Mouse (Mus musculus): ENCODE results near the gene Ercc1.

Ercc1 gene

DNA sequence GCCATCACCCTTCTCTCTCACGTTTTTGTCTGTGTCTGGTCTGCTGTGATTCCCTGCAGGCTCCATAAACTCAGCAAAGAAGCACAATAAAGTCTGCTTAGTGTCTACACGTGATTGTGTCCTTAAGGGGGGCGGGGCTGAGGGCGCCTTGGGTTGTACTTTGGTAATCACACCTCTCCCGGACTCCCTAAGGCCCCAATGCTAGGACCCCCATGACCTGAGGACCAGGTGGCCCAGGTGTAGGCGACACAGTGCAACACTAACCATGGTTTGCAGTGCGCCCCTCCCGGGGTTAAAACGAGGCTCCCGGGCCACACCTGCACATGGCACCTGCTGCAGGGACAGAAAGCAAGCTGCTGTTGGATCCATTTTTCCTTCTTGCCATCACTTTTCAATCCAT, 3.3 kb upstream of the Ercc1 start:
- DNase-seq, result no peak

DNA sequence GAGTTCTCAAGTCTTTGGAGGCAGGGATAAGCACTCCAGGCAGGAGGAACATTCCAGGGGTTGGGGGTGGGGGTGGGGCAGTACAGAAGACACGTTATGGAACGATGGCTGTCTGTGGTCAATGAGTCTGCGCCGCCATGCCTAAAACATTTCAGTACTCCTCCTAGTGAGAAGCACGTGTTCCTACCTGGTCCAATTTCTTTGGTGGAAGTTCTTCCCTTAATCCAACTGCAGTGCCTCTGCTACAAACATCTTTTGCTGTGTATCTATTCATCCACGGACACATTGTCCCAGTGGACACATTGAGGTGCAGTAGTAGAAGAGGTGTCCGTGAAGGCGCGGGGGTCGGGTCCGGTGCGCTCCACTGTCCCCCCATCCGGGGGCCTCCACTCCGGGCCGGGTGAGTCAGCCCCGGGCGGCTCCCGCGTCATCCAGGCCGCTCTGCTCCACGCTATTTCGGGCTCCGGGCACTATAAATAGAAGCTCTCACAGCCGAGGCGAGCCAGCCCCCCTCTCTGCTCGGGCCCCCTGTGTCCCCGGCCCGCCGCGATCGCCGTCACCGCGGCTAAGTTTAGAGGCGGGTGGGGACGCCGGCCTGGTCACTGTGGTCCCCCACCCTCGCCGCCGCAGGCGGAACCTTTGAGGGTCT, 2.7 kb upstream of the Ercc1 start:
- peak; percentile 67 for DNase-seq

DNA sequence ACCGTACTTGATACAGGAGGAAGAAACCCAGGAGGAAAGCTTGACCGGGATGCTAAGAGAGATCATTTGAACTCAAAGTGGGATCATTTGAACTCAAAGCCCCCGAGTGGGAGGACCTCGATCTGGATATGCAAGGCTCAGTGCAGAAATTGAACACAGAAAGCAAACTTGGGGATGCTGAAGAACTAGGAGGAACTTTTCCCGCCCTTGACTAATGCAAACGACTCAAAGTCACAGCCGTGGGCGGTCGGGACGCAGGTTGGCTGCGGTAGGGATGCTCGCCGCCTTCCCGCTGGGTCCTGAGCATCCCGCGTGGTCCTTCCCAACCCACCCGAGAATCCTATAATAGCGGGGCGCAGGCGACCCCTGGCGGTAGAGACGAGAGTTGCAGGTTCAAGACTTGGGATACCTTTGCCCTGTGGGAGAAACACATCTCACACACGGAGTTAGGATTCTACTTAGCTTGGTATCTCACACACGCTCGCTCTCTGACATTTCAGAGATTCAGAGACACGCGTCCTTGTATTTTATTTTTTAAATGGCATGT, 2.0 kb upstream of the Ercc1 start:
- DNase-seq, result peak; percentile 90 to 96

DNA sequence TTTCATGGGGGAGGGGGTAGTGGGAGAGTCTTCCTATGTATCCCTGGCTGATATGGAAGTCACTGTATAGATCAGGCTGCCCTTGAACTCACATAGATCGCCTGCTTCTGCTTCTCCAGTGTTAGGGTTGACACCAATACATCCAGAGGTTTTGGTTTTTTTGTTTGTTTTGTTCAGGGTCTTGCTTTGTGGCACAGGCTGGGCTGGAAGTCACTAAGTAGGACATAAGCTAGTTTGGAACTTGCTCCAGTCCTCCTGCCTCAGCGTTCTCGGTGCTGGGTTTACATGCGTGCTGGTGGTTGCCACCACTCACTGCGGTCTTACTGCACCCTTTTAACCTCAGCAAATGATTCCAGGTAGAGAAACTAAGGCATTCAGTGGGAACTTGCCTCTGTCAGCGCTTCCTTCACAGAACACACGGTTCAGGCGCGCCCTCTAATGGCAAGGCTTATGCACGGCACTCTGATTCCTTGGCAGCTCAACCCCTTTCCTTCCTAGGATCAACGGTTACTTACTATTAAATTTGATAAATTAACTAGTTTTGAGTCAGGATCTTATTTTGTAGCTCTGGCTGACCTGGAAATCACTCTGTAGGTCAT, 1.3 kb upstream of the Ercc1 start:
- DNase-seq, result peak; percentile 76 to 80

DNA sequence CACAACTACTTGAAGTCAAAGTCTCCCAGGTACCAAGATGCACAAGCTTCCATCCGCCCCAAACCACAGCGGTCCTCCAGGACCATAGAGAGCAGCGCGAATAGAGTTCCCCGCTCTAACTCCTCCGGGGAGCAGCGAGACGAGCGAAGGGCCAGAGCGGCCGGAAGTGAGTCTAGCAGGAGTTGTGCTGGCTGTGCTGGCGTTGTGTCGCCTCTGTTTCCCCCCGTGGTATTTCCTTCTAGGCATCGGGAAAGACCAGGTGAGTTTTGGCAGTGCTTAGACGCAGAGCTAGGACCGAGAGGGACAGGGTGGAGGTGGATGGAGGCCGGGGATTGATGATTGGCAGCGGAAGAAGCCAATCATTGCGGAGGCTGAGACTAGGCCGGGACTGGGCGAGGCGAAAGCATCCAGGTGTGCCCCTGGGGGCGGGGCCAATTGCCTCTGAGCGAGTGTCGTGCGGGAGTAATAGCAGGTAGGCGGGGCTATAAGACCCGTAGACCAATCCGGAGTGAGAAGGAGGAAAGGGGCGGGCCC, 427 bp downstream of the Ercc1 start:
- peak; percentile 98 to 99 for DNase-seq

DNA sequence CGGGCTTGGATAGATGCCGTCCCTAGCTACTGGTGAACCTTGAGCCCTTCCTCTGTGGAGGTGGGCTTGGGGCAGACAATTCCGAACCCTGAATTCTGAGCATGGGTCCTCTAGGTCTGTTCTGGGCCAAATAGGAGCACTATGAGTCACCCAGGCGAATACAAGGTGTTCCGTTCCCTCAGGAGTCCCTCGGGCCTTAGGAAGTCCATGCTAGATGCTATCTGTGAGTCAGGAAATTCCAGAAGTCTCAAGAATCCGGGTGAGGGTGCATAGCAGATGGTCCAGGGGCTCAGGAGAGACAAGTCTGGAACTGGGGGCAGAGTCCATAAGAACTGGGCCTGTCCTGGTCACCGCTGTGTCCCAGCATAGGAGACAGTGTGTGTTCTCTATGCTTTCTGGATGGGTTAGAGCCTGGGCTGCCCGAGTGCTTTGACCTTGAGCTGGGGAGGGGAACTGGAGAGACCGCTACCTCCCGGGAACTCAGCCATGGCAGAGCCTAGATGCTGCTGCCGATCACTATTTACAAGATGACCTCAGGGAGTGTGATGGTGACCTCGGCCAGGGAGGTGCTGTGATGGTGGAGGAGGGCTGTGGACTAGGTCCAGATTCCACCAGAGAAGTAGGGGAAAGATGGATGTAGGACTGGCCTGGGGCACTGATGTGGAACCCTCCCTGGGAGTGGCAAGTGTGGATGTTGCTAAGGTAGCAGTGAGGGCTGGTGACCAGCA, 4.8 kb downstream of the Ercc1 start:
- no peak for DNase-seq

DNA sequence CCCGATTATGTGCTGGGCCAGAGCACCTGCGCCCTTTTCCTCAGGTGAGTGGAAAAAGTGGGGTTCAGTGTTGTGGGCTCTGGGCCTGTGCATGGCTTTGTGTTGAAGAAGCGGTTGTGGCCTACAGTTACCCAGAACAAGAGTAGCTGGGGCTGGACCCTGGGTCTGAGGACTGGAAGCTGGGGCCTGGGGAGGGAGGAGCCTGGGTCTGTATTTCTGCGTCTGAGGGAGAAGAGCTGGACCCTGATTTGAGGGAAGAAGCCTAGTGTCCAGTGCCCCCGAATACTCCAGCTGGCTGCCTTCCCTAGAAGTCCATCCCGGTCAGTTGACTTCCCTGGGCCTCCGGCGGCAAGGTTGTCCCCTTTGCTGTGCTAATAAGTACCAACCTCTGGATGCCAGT, 5.6 kb downstream of the Ercc1 start:
- DNase-seq, result no peak

DNA sequence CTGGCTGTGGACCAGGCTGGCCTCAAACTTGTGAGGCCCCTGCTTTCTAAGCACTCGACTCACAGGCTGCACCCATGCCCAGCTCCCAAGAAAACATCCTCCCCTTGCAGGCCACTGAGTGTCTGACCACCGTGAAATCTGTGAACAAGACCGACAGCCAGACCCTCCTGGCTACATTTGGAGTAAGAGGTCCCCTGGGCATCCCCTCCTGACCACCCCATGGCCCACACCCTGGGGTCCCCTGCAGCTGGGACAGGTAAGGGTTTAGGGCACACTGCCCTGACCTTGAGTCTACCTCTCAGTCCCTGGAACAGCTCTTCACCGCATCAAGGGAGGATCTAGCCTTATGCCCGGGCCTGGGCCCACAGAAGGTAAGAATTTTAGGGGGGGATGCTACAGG, 10.4 kb downstream of the Ercc1 start:
- no peak for DNase-seq

DNA sequence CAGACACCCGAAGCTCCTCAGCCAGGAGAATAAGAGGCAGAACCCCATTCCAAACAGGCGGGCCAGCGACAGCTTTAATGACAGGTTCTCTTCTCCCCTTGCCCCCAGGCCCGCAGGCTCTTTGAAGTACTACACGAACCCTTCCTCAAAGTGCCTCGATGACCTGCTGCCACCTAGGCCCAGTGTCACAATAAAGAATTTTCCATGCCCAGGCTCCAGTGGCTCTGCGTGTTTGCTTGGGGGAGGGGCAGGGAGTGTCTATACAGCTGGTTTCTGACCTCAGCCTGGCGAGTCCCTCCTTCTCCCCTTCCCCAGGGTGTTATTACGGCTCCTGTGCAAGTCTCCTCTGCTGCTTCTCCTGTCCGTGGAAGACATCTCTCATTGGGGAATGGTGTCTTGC, 11.7 kb downstream of the Ercc1 start:
- no peak for DNase-seq

DNA sequence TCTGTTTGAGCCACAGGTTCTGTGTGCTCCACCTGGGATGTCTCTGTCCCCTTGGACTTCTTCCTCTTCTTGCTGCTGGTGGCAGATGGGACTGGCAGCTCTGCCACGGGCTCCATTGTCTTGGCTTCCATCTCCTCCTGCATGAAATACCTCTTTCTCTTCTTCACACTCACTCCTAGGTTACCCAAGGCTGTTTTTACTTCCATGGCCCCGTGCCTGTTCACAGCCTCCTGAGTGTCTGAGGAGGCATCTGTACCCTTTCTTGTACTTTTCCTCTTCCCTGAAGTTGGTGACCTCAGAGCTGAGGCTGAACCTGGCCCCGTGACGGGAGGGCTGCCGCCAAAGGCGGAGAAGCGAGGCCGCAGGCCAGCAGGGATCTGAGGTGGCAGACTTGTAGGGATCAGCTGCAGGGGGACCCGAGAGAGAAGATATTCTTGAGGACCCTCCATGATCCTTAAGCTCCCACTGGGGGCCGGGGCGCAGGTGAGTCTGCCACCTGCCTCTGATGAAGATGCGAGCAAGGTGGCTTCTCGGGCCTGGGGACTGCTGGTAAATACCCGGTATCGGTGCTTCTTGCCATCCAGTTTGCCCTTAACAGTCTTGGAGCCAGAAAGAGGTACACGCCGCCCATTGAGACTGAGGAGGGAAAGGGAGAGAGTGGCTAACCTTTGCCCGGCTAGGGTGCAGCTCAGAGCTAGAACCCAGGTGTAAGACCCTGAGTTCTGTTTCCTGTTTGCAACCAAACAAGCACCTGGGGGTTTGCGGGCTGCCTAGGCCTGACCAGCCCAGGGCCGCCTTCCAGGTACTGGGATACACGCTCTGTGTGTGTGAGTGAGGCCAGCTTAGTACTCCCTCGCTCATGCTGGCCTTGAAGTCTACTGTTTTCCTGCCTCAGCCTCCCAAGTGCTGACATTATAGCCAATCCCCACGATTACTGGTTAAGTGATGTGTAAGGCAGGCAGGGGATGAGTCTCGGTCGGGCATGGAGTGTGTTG, 13.1 kb downstream of the Ercc1 start:
- peak in 1 of 2 experiments; percentile 30 for DNase-seq

DNA sequence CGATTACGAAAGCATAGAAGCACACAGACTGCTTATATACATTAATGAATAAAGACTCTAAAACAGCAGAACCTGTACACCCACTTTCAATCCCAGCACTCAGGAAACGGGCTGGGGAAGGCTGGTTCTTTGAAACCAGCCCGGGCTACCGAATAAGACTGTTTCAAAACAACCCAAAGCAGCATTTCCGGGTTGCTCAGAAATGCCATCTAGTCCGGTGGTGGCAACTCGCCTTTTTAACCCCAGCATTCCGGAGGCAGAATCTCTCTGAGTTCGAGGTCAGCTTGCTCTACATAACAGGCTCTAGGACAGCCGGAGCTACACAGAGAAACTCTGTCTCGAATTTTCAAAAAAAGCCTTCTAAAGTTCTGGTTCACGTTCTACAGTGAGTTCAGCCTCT, 14.1 kb downstream of the Ercc1 start:
- no peak for DNase-seq

DNA sequence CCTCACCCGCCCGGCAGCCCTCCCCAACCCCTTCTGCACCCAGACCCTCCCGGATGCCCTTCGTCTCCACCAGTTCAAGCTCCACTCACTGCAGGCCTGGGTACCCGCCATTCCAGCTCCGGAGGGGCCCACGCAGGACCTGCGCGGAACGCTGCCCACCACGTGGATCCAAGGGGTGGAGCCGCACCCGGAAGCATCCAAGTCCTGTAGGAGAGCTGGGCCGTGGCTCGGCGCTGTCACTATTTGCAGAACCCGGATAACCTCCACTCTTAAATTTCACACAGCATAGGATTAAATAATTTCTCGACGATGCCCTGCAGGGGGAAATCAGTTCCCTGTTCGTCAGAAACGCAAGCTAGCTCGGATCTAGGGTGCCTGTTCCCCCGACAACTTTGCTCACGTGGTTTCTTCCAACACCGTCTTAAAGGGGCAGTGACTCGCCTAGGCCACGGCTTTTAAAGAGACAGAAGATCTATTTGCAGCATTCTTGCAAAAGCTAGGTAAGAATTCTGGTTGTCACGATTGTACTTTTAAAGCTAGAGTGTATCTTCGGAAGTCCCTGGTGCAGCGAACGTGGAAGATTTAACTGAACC, 14.8 kb downstream of the Ercc1 start, which contains the start of the genes Cd3eap and Ppp1r13l:
Gene Cd3eap (minus strand): TSS at position 185 of the 593 bp plus-strand sequence.
Gene Ppp1r13l (plus strand): TSS at position 451 of the 593 bp plus-strand sequence.
- peak; percentile 87 for DNase-seq

DNA sequence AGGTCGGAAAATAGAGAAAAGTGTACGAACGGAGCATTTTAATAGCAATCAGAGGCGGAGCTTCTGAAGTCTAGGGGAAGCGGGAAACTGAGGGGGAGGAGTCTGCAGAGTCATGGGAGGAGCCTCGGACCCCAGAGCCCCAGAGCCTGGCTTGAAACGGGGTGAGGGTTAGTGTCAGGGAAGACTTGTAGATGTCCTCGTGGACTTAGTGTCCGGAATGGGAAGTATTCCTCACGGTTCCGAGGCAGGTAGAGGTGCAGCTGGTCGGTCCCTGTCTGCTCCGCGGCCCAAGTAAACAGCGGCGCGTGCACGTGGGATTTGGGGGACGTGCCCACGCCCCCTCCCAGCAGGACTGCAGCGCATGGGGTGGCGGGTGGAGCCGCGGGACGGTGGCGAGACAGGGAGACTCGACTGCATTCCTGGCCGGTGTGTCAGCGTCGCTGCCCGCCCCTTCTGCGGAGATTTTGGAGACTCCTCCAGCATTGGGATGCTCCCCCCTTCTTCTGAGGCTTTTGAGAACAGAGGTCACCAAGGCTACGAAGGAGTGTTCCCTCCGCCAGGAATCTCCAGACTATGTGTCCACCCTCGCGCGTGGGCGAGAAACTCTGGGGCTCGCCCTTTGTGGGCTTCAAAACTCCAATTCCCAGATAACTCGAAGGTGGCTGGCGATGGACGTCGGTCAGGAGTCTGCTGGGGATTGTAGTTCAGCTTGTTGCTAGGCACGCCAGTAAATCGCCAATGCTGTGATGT, 15.5 kb downstream of the Ercc1 start:
- DNase-seq, result peak; percentile 71 to 78

DNA sequence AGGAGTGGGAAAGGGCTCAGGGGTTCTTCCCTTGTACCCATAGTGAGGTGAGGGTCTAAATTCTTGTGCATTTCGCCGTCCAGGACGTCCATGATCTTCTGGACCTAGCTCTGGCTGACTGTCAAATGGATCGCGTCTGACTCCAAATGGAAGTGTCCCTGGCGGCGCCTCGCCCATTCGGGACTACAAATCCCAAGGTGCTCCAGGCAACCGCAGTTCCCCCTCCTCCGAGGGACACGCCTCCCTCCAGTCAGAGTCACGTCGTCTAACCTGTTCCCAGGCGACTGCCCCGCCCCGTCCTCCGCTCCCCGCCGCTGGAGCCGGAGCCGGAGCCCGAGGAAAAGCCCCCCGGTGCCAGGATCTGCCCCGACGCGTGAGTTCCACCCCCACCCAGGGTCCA, 16.4 kb downstream of the Ercc1 start:
- DNase-seq, result peak; percentile 90 to 97

DNA sequence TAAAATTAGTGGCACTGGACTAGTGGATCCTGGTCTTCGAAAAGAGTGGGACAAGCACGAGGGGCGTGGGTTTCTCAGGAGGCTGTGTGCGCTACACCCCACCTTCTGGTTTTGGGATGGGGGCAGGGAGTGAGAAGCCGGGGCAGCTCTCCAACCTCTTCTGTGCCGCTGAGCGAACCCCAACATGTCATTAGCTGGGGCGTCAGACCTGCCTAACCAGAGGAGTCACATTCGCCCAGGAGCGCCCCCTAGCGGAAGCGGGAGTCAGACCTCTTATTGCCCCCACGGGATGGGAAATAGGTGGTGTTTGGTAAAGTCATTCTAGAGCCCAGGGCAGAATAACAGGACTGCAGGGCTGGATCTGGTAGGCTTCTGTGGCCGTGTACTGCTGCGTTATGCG, 17.1 kb downstream of the Ercc1 start:
- peak; percentile 58 to 73 for DNase-seq

DNA sequence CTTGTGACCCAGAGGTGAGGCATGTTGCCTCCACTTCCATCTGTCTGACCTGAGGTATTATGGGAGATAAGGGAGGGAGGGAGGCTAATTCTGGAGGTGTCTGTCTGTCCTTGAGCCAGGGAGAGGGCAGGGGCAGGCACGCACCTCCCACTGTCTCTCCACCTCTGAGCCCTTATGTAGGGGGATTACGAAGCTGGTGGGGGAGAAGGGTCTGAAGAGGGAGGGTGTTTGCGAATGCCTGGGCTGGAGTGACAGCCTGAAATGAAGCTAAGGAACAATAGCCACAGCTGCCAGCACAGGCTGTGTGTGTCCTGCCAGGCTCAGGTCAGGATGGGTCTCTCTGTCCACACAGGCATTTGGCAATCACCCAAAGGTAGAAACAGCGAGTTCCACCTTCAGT, 17.7 kb downstream of the Ercc1 start:
- peak in 1 of 2 experiments; percentile 25 for DNase-seq

DNA sequence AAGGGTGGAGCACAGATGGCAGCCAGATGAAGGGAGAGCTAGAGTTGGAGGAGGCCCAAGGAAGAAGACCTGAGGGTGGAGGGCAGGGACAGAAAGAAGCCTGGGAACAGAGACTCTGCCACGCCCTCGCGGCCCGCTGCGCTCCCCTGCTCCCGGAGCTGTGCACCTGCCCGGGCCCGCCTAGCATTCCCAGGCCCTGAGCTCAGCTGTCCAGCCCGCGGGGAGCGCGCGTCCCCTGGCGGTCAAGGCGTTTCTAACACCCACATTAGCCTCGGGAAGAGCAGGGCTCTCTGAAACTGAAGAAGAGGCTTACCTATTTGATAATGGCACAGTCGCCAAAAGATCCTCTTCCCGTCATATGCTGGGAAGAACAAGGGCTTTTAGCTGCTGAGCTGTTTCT, 19.3 kb downstream of the Ercc1 start:
- DNase-seq, result peak; percentile 77 to 83

DNA sequence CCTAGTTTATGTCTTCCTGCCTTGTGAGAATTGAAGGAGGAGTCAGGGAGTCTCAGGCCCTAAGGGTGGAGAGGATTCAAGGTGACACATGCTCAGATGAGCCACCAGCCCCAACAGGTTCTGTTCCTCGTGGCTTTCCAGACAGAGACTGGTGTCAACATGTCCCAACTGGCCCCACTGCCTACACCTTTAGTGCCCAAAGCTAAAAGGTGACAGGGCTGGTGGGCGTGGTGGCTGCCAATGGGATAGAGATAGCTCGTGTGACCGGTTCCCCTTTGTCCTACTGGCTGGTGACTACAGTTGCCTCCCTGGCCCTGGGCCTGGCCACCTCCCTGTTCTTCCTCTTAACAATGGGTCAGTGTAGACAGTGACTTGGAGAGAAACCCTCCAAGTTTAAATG, 20.8 kb downstream of the Ercc1 start:
- DNase-seq, result no peak

DNA sequence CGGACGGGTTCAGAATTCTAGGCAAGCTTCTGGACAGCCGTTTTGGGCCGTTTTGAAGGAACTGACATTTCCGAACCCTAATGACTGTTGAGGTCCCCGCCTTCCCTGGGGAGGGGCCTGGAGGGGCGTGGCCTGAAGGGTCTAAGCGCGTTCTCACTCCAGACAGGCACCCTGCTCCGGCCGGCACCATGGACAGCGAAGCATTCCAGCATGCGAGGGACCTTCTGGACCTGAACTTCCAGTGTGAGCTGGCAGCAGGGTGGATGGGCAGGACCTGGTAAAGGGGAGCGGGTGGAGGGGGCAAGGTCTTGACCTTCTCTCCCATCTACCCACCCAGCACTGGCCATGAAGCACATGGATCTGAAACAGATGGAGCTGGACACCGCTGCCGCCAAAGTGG, 23.8 kb downstream of the Ercc1 start:
- DNase-seq, result no peak

DNA sequence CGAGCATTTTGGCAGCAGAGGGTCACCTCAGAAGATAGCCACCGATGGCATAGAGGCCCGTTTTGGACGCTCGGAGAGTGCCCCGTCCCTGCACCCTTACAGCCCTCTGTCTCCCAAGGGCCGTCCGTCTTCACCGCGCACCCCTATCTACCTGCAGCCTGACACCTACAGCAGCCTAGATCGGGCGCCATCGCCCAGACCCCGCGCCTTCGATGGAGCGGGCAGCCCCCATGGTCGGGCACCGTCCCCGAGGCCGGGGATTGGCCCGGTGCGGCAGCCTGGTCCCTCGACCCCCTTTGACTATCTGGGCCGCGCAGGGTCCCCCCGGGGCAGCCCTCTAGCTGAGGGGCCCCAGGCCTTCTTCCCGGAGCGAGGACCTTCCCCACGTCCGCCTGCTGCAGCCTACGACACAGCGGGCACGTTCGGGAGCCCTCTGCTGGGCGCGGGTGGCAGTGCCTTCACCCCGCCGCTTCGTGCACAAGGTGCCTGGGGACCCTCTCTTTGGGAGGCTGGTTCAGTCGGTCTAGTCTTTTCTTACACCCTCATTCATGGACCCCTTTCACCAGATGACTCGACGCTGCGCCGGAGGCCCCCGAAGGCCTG, 25.3 kb downstream of the Ercc1 start:
- peak; percentile 77 to 85 for DNase-seq

DNA sequence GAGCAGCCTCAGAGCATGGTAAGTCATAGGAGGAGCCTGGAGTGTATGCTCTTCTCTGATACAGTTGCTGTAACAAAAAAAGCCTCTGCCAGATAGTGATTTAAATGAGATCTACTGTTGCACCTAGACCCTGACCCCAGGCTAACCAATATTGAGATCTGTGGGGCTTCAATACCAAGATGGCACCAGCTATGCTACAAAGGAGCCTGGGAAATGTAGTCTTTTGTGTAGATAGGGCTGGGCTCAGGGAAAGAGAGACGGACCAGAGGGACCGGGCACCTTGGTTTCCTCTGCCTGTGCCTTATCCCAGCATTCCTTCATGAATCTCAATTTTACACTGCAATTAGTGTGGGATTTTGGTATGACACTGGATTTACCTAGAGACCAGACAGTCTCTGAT, 28.8 kb downstream of the Ercc1 start:
- no peak for DNase-seq

Measured in cerebellum, adult 18-20 months (tissue).